Mouse (Mus musculus): ENCODE results near the gene Capza3. TPM values are rescaled to one million over a fixed set of nuclear protein-coding genes. Genes with fewer than 3 reads are reported as not detected.

Capza3 gene
- not detected for total RNA-seq (2021)
- long read RNA-seq, experiment 1: 0 reads
- long read RNA-seq, experiment 2: 0 reads

DNA sequence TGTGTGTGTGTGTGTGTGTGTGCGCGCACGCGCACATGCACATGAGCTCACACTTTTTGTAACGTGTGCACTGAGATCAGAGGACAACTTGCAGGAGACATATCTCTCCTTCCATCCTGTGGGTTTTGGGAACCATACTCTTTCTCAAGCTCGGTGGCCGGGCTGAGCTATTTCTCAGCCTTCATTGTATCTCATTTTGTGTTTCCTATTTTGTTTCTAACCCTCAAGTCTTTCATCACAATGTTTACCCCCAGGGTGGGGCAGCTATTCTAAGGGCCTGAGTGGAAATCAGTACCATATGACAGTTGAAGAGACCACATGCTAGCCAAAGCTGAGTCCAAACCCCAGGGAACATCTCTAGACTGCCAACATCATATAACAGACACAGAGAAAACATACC lies at the start of gene Capza3:
Gene Capza3 (plus strand): TSS at position 301 of the 400 bp plus-strand sequence.
- DNase-seq: no peak

DNA sequence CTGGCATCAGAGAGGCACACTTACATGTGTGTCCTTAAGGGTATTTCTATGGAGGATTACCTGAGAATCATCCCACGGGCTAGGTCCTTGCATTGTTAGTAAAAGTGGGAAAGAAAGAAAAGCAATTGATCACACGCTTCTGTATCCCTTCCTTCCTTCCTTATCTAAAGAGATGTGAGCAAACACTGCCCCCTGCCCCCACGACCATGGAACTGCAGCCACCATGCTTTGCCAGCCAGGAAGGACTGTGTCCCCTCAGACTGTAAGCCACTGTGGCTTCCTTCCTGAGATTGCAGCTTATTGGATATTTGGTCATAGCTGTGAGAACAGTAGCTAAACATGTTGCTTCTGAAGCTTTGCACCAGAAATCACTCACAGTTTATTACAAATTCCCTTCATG lies 35.9 kb upstream of the Capza3 start:
- no peak for DNase-seq

DNA sequence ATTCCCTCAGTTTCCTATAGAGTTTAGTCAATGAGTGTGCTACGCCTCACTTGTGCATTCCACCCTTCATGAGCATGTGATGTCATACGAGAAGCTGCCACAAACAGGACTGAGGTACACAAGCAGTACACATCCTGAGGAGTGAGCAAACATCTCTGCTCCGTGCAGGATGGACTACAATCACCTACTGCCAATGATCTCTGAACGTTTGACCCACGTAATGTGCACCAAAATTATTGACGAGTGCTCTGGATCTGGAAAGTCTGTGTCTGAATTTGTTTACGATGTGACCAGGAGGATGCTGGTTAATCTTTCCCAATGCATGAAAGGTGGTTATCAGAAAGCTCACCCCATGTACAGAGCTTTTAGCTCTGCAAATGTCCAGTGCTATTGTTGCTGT lies 16.6 kb upstream of the Capza3 start:
- no peak for DNase-seq

DNA sequence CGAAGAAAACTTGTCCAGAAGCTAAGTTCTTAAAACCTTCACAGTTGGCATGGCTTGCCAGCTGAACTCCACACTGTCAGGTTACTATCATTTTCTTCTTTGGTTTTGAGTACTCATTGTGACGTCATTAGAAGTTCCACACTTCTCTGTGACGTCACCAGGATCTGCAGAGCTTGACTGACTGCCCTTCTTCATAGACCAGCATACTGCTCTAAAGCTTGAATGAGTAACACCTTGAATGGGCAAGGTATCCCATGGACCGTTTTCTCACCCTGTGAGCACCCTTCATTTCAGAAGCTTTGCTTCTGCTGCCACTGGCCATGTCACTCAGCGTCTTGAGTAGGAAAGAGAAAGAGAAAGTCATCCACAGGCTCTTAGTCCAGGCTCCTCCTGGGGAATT lies 305 bp downstream of the Capza3 start, which contains the start of gene Plcz1:
Gene Plcz1 (minus strand): TSS at position 101 of the 400 bp plus-strand sequence.
- no peak for DNase-seq

DNA sequence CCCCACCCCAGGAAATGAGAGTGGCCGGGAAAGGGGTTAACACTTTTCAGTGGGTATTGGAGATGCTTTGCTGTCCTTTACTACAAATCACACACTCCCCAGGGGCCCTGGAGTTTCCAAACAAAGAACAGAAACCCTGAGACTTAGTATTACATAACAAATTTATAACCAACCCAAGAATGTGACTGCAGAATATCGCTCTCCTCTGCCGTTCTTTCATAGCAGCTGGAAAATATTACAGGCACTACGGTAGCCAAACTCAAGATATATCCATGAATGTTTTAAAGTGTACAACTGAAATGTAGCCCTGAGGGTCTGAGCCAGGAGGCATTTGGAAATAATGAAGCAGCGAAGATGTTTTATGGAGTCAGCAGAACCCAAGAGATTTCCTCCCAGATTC lies 10.4 kb downstream of the Capza3 start:
- peak; percentile 50 for DNase-seq

DNA sequence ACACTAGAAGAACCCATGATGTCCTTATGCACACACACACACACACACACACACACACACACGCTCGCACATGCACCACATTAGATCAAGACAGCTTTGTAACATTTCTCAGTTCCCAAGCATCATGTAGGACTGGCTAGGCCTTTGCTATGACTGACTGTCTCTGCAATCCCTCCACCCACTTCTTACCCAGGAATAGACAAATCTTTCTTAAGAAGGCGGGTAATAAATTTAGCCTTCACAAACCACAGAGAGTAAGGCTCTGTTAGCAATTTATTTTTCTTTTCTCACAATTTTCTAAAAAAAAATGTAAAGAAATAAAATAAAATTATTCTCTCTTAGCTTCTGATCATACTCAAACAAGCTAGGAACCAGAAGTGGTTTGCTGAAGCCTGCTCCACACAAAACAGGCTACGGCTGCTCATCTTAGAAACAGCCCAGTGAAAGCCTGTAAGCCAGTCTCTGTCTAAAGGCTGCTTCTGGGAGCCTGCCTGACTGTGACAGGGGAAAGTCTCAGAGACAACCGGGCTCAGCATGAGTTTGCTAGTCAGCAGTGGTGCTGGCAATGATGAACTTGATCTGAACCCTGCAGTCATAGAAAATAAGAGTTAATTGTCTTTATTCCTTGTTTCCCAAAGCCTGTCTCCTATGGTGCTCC lies 13.3 kb downstream of the Capza3 start:
- no peak for DNase-seq

DNA sequence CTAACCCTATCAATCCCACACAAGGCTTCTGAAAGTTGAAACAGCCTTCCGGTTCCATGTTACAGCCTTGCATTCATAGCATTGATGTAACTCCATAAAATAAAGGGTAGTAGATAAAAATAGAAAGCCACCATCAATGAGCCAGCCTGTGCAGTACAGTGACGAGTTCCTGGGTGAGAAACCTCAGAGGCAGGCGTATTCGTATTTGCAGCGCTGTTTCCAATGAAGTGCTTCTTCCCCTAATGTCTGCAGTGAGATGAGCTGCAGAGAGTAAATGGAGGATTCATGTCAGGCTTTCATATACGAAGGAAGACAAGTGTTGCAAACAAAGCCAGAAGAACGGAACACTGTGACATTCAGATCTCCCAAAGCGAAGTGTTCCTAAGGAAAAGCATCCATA lies 28.1 kb downstream of the Capza3 start:
- no peak for DNase-seq

DNA sequence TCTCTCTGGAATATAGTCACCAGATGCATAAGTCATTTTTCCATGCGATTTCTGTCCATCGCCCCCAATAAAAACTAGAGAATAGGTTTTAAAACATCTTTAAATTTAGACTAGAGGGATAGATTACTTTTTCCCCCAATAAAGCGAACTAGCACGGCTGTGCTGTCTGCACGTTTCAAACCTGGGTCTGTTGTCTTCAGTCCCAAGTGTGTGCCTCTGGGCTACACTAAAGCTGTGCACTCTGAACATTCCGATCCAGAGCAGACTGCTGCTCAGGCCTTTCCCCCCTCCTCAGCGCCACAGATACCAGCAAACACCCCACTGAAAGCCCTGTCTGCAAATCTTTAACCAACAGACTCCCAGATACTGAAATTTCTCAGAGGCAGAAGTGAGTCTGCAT lies 39.9 kb downstream of the Capza3 start:
- no peak for DNase-seq

DNA sequence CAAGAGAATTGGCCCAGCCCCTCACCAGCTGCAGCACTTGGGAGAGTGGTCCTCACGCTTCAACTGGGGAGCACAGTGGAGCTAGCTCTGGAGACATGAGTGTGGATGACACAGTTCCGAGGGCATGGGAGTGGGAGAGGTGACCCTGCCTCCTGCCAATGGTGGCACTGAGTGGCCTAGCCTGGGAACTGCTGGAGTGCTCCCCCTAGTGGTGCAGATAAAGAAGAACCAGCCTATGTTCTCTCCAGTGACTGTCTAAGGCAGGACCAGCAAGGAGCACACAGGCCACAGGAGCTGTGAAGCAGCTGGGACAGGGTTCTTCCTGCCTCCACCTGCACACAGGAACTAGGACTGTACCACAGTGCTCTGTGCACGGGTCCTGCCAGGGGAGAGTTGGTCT lies 40.7 kb downstream of the Capza3 start:
- no peak for DNase-seq

DNA sequence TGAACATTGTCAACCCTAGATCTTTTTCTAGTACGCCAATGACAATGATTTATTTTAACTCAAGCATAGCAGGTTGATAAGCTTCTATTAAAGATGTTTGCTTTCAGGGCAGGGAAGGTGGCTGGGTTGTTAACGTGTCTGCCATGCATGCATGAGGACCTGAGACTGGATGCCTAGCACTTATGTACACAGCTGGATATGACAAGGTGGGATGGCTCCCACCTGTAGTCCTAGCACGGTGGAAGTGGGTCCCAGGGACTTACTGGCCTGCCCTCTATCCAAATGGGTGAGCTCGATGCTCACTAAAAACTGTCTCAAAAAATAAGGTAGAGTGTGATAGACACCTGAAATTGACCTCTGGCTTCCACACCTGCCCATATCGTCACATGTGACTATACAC lies 48.8 kb downstream of the Capza3 start:
- DNase-seq: no peak

Other genes with a start within 250 kb of the Capza3 start
- gene Plcz1, start 205 bp downstream of the Capza3 start, total RNA-seq (2021): not detected

All from gastrocnemius, postnatal 25 days (tissue).